Mouse (Mus musculus) lung, postnatal 36 days (tissue): ENCODE measurements at regions not wholly inside any gene's neighbourhood (a gene's known extent, or its start where the extent isn't known, plus 50 kb on each side); places are given as distances from the start of the nearest gene placed in this dataset.

Experiments used
- DNase-seq: peaks from one replicate; pipeline ENCODE4 v3.0.0; 2022; ENCODE audit warnings: mixed read lengths

- no peak for DNase-seq
Measured at GRCm38 (mm10) chr10:117431086-117431619, 51.3 kb upstream of the Cpsf6 start.

DNA sequence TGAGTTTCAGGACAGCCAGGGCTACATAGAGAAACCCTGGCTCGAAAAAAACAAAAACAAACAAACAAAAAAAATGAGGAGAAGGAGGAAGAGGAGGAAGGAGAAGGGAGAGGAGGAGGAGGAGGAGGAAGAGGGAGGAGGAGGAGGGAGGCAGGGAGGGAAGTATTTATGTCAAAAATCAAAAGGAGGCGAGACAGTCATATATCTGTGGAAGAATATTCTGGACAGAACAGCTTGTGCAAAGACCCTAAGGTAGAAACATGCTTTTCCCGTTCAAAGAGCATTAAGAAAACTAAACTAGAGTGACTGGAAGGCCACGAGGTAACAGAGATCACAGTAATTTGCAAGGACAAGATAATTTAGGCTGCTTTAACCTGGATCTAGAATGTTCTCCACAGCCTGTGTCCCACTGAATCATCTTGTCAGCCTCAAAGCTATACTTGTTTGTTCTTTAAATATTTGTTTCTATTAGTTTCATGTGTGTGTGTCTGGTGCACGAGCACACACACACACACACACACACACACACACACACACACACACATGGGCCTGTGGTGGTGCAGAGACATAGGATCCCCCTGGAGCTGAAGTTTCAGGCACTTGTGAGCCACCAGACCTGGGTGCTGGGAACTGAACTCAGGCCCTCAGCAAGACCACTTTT is 50.5 kb upstream of the Cpsf6 start:
- DNase-seq = no peak

- DNase-seq = no peak
Measured at GRCm38 (mm10) chr10:117429459-117430183, 49.8 kb upstream of the Cpsf6 start.
